Mouse (Mus musculus) CH12.LX (cell line): ENCODE data around the gene Gas7.

Experiments used
- BHLHE40 ChIP-seq: IDR thresholded peaks from 2 replicates; pipeline ENCODE4 v1.6.1; 2011; ENCODE audit warnings: mild to moderate bottlenecking, low read depth, low read length, improper control_type of control experiment
- CTCF ChIP-seq, 2 experiments: IDR thresholded peaks in 1 of 2; conservative IDR thresholded peaks in 1 of 2; 2 replicates each; pipeline ENCODE4 v1.5.1; 2011 to 2012; ENCODE audit warnings: low read depth in 2 of 2, low read length in 2 of 2, improper control_type of control experiment in 1 of 2, inconsistent platforms in 1 of 2, mild to moderate bottlenecking in 1 of 2, moderate library complexity in 1 of 2
- E2F4 ChIP-seq: IDR thresholded peaks from 2 replicates; pipeline ENCODE4 v1.6.1; 2011; ENCODE audit warnings: low read depth, low read length, improper control_type of control experiment; ENCODE audit not compliant: insufficient replicate concordance
- GABPA ChIP-seq: IDR thresholded peaks from 2 replicates; pipeline ENCODE4 v1.6.1; 2012; ENCODE audit warnings: low read depth, low read length, improper control_type of control experiment, inconsistent platforms; ENCODE audit not compliant: insufficient replicate concordance
- JUN ChIP-seq: IDR thresholded peaks from 2 replicates; pipeline ENCODE4 v1.6.1; 2011; ENCODE audit warnings: low read depth, mild to moderate bottlenecking, low read length, improper control_type of control experiment, moderate library complexity; ENCODE audit not compliant: insufficient read depth
- JUND ChIP-seq: conservative IDR thresholded peaks from 2 replicates; pipeline ENCODE4 v1.6.1; 2011; ENCODE audit warnings: low read depth, low read length, improper control_type of control experiment
- KAT2A ChIP-seq: IDR thresholded peaks from 2 replicates; pipeline ENCODE4 v1.6.1; 2012; ENCODE audit warnings: low read length, improper control_type of control experiment, inconsistent platforms; ENCODE audit not compliant: insufficient replicate concordance
- MAFK ChIP-seq: IDR thresholded peaks from 2 replicates; pipeline ENCODE4 v1.6.1; 2011; ENCODE audit warnings: low read length, improper control_type of control experiment; ENCODE audit not compliant: insufficient replicate concordance
- PAX5 ChIP-seq: IDR thresholded peaks from 2 replicates; pipeline ENCODE4 v1.6.1; 2012; ENCODE audit warnings: low read length, inconsistent platforms, mixed read lengths
- RAD21 ChIP-seq: IDR thresholded peaks from 2 replicates; pipeline ENCODE4 v1.6.1; 2011; ENCODE audit warnings: low read depth, mild to moderate bottlenecking, low read length, improper control_type of control experiment, moderate library complexity
- ZC3H11A ChIP-seq: IDR thresholded peaks from 2 replicates; pipeline ENCODE4 v1.6.1; 2012; ENCODE audit warnings: low read depth, mild to moderate bottlenecking, inconsistent platforms, low read length, improper control_type of control experiment

DNA sequence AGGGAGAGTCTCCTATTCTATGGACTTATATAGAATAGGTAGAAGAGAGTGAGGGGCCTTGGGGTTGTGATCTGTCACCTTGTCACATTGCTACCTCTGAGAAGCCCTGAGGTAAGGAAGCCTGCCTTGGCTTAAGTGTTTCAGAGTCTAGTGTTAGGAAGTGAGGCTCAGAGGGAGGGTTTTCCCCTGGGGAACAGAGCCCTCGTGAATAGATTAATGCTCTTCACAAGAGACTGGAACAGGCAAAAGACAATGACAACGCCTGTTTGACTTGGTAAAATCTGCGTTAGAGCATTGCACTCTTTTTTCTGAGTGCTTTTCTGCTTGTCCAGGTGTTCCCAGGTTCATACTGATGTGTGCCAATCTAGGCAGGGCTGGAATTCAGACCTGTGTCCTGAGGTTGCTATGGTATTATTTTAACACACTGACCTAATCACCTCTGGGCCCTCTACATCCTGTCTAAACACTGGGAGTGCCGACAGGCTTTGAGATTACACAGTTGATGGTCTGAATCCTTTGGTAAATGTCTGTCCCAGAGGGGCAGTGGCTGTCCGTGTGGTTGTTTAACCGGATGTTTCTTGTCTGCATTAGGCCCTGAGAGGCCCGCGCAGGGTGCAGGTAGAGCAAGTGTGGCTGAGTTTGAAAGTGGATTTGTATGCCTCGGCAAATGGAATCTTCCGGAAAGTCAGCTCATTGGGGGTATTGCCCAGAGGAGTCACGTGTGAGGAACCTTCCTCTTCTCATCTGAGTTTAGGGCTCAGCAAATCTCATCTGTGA, 89.6 kb downstream of the Gas7 start:
- TF ChIP-seq E2F4 (no peak), CTCF (conservative IDR thresholded peaks at IDR 0.05 in 1 of 2, IDR thresholded peaks at IDR 0.05 in 1 of 2; ENCODE audit: low read depth in 2 of 2, low read length in 2 of 2) (no peak), JUN (no peak), ZC3H11A (no peak), GABPA (no peak), JUND (no peak; the same call in 1 of the 2 replicates), KAT2A (no peak), BHLHE40 (peak; percentile 95), MAFK (no peak), PAX5 (no peak), RAD21 (no peak)
